Comparison of ENCODE assay signal across 14 mouse cellular contexts in the genomic region with DNA sequence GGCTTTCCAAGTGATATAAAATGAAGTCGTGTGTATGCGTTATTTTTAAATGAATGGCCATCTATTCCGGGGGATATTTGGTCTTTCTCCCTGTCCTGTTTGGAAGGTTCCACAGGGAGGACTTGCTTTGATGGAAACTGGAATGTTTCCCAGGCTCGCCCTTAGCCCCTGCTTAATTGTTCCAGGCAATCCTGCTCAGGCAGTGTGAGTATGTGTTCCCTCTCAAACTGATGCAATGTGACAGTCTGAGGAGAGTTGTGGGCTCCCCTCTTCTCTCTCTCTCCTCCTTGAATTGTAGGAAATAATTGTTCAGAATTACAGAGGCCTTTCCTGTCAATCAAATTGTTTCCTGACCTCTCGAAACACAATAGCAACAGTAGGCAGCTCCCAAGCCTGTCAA.
"Had no signal": no experiment of that assay in that cellular context is flagged by ENCODE, and none has a peak within 500 bp of the region (broad histone marks: within the 10 kb centered on the region; RNA-seq: fewer than 3 reads in every experiment).

No protein-coding gene starts in this region.

- H3K9me3 ChIP-seq: limb, embryonic 13.5 days; midbrain, embryonic 10.5 days; neural tube, embryonic 13.5 days had no signal

- H3K4me2 ChIP-seq: limb, embryonic 13.5 days; neural tube, embryonic 13.5 days had no signal

- H3K27me3 ChIP-seq: limb, embryonic 13.5 days; neural tube, embryonic 13.5 days had no signal

- H3K4me3 ChIP-seq: limb, embryonic 13.5 days; midbrain, embryonic 10.5 days; neural tube, embryonic 13.5 days had no signal

- ATAC-seq: midbrain, embryonic 16.5 days had no signal

- H3K4me1 ChIP-seq: neural tube, embryonic 13.5 days had no signal

- H3K27ac ChIP-seq: kidney, postnatal 0 days; limb, embryonic 13.5 days; liver, embryonic 14.5 days; midbrain, embryonic 10.5 days; neural tube, embryonic 13.5 days; stomach, postnatal 0 days had no signal

- H3K9ac ChIP-seq: limb, embryonic 13.5 days; liver, embryonic 14.5 days; neural tube, embryonic 13.5 days had no signal

- DNase-seq: kidney, adult 8-10 months; kidney, postnatal 36 days; left cerebral cortex, postnatal 4 days; lung, adult 18-20 months; lung, postnatal 36 days; right cerebral cortex, adult 18-20 months; thymus, postnatal 4 days had no signal

- H3K36me3 ChIP-seq: limb, embryonic 13.5 days; midbrain, embryonic 10.5 days; neural tube, embryonic 13.5 days had no signal
